Mouse (Mus musculus): ENCODE data around the gene Tmem171.

GRCm38 (mm10) chr13:98710236-98710635, 15.6 kb upstream of the Tmem171 start:
- TF ChIP-seq CTCF (conservative IDR thresholded peaks at IDR 0.05; ENCODE audit: low read length), result no peak
- TF ChIP-seq POU5F1 (IDR thresholded peaks at IDR 0.05; ENCODE audit: borderline replicate concordance, low read length), result no peak
